Mouse (Mus musculus) liver, embryonic 14.5 days (tissue): ENCODE results near the gene Slc22a20.

ENCODE experiments used
- CTCF ChIP-seq: IDR thresholded peaks from 2 replicates; pipeline ENCODE4 v1.5.1; 2016; ENCODE audit warnings: antibody characterized with exemption, low read depth, control low read depth
- EP300 ChIP-seq: IDR thresholded peaks from 2 replicates; pipeline ENCODE4 v1.6.1; 2016; ENCODE audit warnings: antibody characterized with exemption, low read depth

- TF ChIP-seq CTCF (no peak), EP300 (no peak)
These were observed 8.8 kb upstream of the Slc22a20 start for GRCm38 (mm10) chr19:5994711-5995110.
